Mouse (Mus musculus): ENCODE data around the gene Acsf3. TPM values are rescaled to one million over a fixed set of nuclear protein-coding genes. Genes with fewer than 3 reads are reported as not detected.

Gene Acsf3
- polyA plus RNA-seq, 1 experiment from 2014 or later, result 14.7 TPM

- TF ChIP-seq CTCF (IDR thresholded peaks at IDR 0.05; ENCODE audit: low read depth) (no peak), EP300 (optimal IDR thresholded peaks at IDR 0.05) (no peak)
- 23% methylated on average over 10 of the region's 10 CpGs for WGBS
- Histone ChIP-seq H3K4me2 (replicated peaks; ENCODE audit: low read depth) (no peak overlapping the region), H3K9me3 (ENCODE audit: control insufficient read depth, low read length) (no peaks in the 10 kb centered on the region), H3K36me3 (ENCODE audit: control insufficient read depth, insufficient read depth, low read length) (no peaks in the 10 kb centered on the region), H3K9ac (ENCODE audit: low read length) (no peak overlapping the region), H3K4me1 (replicated peaks; ENCODE audit: control insufficient read depth, insufficient read depth) (peaks cover 3% of the 10 kb centered on the region; the same call in 1 of the 2 replicates), H3K27me3 (ENCODE audit: control insufficient read depth, insufficient read depth, low read length) (no peaks in the 10 kb centered on the region), H3K4me3 (ENCODE audit: low read depth, low read length) (no peak overlapping the region), H3K27ac (replicated peaks) (no peak overlapping the region)
- DNase-seq (ENCODE audit: low spot score) (no peak), ATAC-seq (ENCODE audit: low FRiP score, low TSS enrichment) (no peak)
Measured at GRCm38 (mm10) chr8:122772431-122773060, 2.7 kb upstream of the Acsf3 start.

GRCm38 (mm10) chr8:122777701-122778100 is 2.4 kb downstream of the Acsf3 start:
- WGBS, result 82% methylated on average over 6 of the region's 6 CpGs

DNA sequence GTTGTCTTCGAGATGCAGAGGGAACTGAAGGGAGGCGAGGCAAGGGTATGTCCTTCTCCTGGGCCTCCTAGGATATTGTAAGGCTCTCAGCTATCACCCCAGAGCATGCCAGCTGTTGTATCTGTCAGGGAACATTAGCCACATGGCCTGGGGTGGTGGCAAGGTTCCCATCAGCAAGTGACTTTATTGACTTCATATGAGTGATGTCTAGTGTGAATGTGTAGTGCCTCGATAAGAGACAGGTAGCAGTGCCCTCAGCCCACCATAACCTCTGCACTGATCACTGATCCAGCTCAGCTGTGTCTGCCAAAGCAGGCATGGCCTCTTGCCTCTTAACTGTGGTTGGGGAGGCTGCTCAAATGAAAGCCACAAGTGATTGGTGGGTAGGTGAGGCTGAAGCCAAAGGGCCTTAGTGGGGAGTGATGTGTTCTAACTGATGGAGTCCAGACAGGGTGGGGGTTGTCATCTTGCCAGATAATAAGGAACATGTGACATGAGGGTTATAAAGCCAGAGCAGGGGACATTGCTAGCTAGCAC is 3.5 kb downstream of the Acsf3 start:
- H3K36me3 ChIP-seq (ENCODE audit: control insufficient read depth, insufficient read depth, low read length), result no peaks in the 10 kb centered on the region; the same call in none of the 2 replicates
- no peak for ATAC-seq (ENCODE audit: low FRiP score, low TSS enrichment)
- H3K9me3 ChIP-seq (ENCODE audit: control insufficient read depth, low read length), result no peaks in the 10 kb centered on the region
- peaks cover 3% of the 10 kb centered on the region; the same call in 1 of the 2 replicates for H3K4me1 ChIP-seq (replicated peaks; ENCODE audit: control insufficient read depth, insufficient read depth)
- H3K27ac ChIP-seq (replicated peaks), result no peak overlapping the region
- no peak for TF ChIP-seq EP300 (optimal IDR thresholded peaks at IDR 0.05)
- no peak for TF ChIP-seq CTCF (IDR thresholded peaks at IDR 0.05; ENCODE audit: low read depth)
- no peak overlapping the region for H3K4me3 ChIP-seq (ENCODE audit: low read depth, low read length)
- WGBS, result 77% methylated on average over 3 of the region's 3 CpGs
- DNase-seq (ENCODE audit: low spot score), result no peak
- no peak overlapping the region for H3K9ac ChIP-seq (ENCODE audit: low read length)
- no peaks in the 10 kb centered on the region for H3K27me3 ChIP-seq (ENCODE audit: control insufficient read depth, insufficient read depth, low read length)
- no peak overlapping the region for H3K4me2 ChIP-seq (replicated peaks; ENCODE audit: low read depth)

More at GRCm38 (mm10) chr8:122777701-122778100, 2.4 kb downstream of the Acsf3 start:
- Histone ChIP-seq H3K4me2 (replicated peaks; ENCODE audit: low read depth) (no peak overlapping the region), H3K27ac (replicated peaks) (no peak overlapping the region), H3K36me3 (ENCODE audit: control insufficient read depth, insufficient read depth, low read length) (no peaks in the 10 kb centered on the region; the same call in 1 of the 2 replicates), H3K9me3 (ENCODE audit: control insufficient read depth, low read length) (no peaks in the 10 kb centered on the region), H3K27me3 (ENCODE audit: control insufficient read depth, insufficient read depth, low read length) (no peaks in the 10 kb centered on the region), H3K9ac (ENCODE audit: low read length) (no peak overlapping the region), H3K4me1 (replicated peaks; ENCODE audit: control insufficient read depth, insufficient read depth) (peaks cover 3% of the 10 kb centered on the region; the same call in 1 of the 2 replicates), H3K4me3 (ENCODE audit: low read depth, low read length) (no peak overlapping the region)
- no peak for DNase-seq (ENCODE audit: low spot score)
- TF ChIP-seq CTCF (IDR thresholded peaks at IDR 0.05; ENCODE audit: low read depth) (no peak), EP300 (optimal IDR thresholded peaks at IDR 0.05) (no peak)
- no peak for ATAC-seq (ENCODE audit: low FRiP score, low TSS enrichment)

- no peak overlapping the region for H3K27ac ChIP-seq (replicated peaks)
- peaks cover 3% of the 10 kb centered on the region; the same call in 1 of the 2 replicates for H3K4me1 ChIP-seq (replicated peaks; ENCODE audit: control insufficient read depth, insufficient read depth)
- 75% methylated on average over 9 of the region's 9 CpGs for WGBS
- H3K4me3 ChIP-seq (ENCODE audit: low read depth, low read length), result no peak overlapping the region
- H3K9me3 ChIP-seq (ENCODE audit: control insufficient read depth, low read length), result no peaks in the 10 kb centered on the region
- DNase-seq (ENCODE audit: low spot score) (no peak), ATAC-seq (ENCODE audit: low FRiP score, low TSS enrichment) (no peak)
- TF ChIP-seq CTCF (IDR thresholded peaks at IDR 0.05; ENCODE audit: low read depth) (no peak), EP300 (optimal IDR thresholded peaks at IDR 0.05) (no peak)
- H3K9ac ChIP-seq (ENCODE audit: low read length), result no peak overlapping the region
- no peaks in the 10 kb centered on the region for H3K27me3 ChIP-seq (ENCODE audit: control insufficient read depth, insufficient read depth, low read length)
- H3K4me2 ChIP-seq (replicated peaks; ENCODE audit: low read depth), result no peak overlapping the region
- H3K36me3 ChIP-seq (ENCODE audit: control insufficient read depth, insufficient read depth, low read length), result peaks cover 2% of the 10 kb centered on the region
Measured at GRCm38 (mm10) chr8:122779255-122779654, 4.0 kb downstream of the Acsf3 start.

- no peaks in the 10 kb centered on the region for H3K27me3 ChIP-seq (ENCODE audit: control insufficient read depth, insufficient read depth, low read length)
- no peak for ATAC-seq (ENCODE audit: low FRiP score, low TSS enrichment)
- H3K27ac ChIP-seq (replicated peaks), result no peak overlapping the region
- no peaks in the 10 kb centered on the region for H3K4me1 ChIP-seq (replicated peaks; ENCODE audit: control insufficient read depth, insufficient read depth)
- no peak overlapping the region for H3K4me2 ChIP-seq (replicated peaks; ENCODE audit: low read depth)
- DNase-seq (ENCODE audit: low spot score), result no peak
- H3K4me3 ChIP-seq (ENCODE audit: low read depth, low read length), result no peak overlapping the region
- WGBS, result 89% methylated on average over 1 of the region's 1 CpGs
- H3K9me3 ChIP-seq (ENCODE audit: control insufficient read depth, low read length), result no peaks in the 10 kb centered on the region
- peaks cover 10% of the 10 kb centered on the region for H3K36me3 ChIP-seq (ENCODE audit: control insufficient read depth, insufficient read depth, low read length)
- no peak overlapping the region for H3K9ac ChIP-seq (ENCODE audit: low read length)
- TF ChIP-seq CTCF (IDR thresholded peaks at IDR 0.05; ENCODE audit: low read depth) (no peak), EP300 (optimal IDR thresholded peaks at IDR 0.05) (no peak)
Measured at GRCm38 (mm10) chr8:122784756-122785155, 9.5 kb downstream of the Acsf3 start.

DNA sequence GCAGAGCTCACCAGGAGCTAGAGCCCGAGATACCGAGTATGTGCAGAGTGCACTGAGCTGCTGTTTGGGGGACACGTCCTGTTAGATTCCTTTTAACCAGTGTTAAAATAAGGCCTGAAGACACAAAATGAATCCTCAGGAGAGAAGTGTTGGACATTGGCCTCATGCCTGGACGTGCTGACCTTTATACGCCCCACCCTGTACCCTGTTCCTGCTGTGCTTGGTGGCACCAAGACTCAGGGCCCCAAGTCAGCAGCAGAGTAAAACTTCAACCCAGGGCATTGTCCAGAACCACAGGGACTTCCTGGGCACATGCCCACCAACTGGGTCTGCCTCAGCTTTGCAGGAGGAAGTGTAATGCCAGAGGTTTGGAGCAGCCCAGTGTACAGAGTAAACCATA is 14.5 kb downstream of the Acsf3 start:
- H3K9me3 ChIP-seq (ENCODE audit: control insufficient read depth, low read length), result no peaks in the 10 kb centered on the region
- H3K4me3 ChIP-seq (ENCODE audit: low read depth, low read length), result no peak overlapping the region
- no peak for ATAC-seq (ENCODE audit: low FRiP score, low TSS enrichment)
- H3K4me1 ChIP-seq (replicated peaks; ENCODE audit: control insufficient read depth, insufficient read depth), result no peaks in the 10 kb centered on the region
- H3K4me2 ChIP-seq (replicated peaks; ENCODE audit: low read depth), result no peak overlapping the region
- H3K36me3 ChIP-seq (ENCODE audit: control insufficient read depth, insufficient read depth, low read length), result peaks cover 4% of the 10 kb centered on the region; the same call in 1 of the 2 replicates
- TF ChIP-seq EP300 (optimal IDR thresholded peaks at IDR 0.05) (no peak), CTCF (IDR thresholded peaks at IDR 0.05; ENCODE audit: low read depth) (no peak)
- no peaks in the 10 kb centered on the region for H3K27me3 ChIP-seq (ENCODE audit: control insufficient read depth, insufficient read depth, low read length)
- 92% methylated on average over 5 of the region's 5 CpGs for WGBS
- H3K9ac ChIP-seq (ENCODE audit: low read length), result no peak overlapping the region
- DNase-seq (ENCODE audit: low spot score), result no peak
- H3K27ac ChIP-seq (replicated peaks), result no peak overlapping the region
